Mouse (Mus musculus) kidney, embryonic 14.5 days (tissue): ENCODE data around the gene Rtkn2. TPM values are rescaled to one million over a fixed set of nuclear protein-coding genes. Genes with fewer than 3 reads are reported as not detected.

Experiments
- ATAC-seq: fragments of 200-750 bp; cut with Nextera tagmentation; 2 replicates; pipeline ENCODE4 v1.8.0; 2017; ENCODE audit warnings: moderate number of reproducible peaks, mild to moderate bottlenecking, moderate TSS enrichment, moderate library complexity; ENCODE audit not compliant: low FRiP score, low TSS enrichment
- H3K27ac ChIP-seq: fragments of 300-500 bp; sonication (generic); 2 replicates; pipeline ENCODE4 v1.5.1; 2014; ENCODE audit warnings: low read depth, mild to moderate bottlenecking, low read length, moderate library complexity, mixed read lengths
- H3K27me3 ChIP-seq: fragments of 300-500 bp; sonication (generic); 2 replicates; pipeline ENCODE4 v1.6.1; 2014; ENCODE audit warnings: mild to moderate bottlenecking, low read length; ENCODE audit not compliant: control insufficient read depth, insufficient read depth
- H3K36me3 ChIP-seq: fragments of 300-500 bp; sonication (generic); 2 replicates; pipeline ENCODE4 v1.6.1; 2014; ENCODE audit warnings: low read length, mixed read lengths; ENCODE audit not compliant: control insufficient read depth, insufficient read depth
- H3K4me1 ChIP-seq: fragments of 300-500 bp; sonication (generic); 2 replicates; pipeline ENCODE4 v1.6.1; 2014; ENCODE audit warnings: low read length, mixed read lengths; ENCODE audit not compliant: control insufficient read depth, insufficient read depth
- H3K4me2 ChIP-seq: fragments of 300-500 bp; sonication (generic); replicated peaks from 2 replicates; pipeline ENCODE4 v1.6.1; 2014; ENCODE audit warnings: low read depth, mild to moderate bottlenecking, low read length
- H3K4me3 ChIP-seq: fragments of 300-500 bp; sonication (generic); 2 replicates; pipeline ENCODE4 v1.5.1; 2014; ENCODE audit warnings: mild to moderate bottlenecking, low read length
- H3K9ac ChIP-seq: fragments of 300-500 bp; sonication (generic); 2 replicates; pipeline ENCODE4 v1.6.1; 2014; ENCODE audit warnings: low read depth, mild to moderate bottlenecking, low read length, moderate library complexity
- H3K9me3 ChIP-seq: fragments of 300-500 bp; sonication (generic); 2 replicates; pipeline ENCODE4 v1.6.1; 2016; ENCODE audit warnings: low read length; ENCODE audit not compliant: control insufficient read depth
- WGBS: fragments of 180-500 bp; shearing (Covaris S2); extraction: QIAGEN DNeasy Blood & Tissue Kit; methylation state at CpG from one replicate; pipeline ENCODE4 v1.1.7; 2014; 5-methylcytosine and 5-hydroxymethylcytosine counted together
- polyA plus RNA-seq: library from polyadenylated mRNA; unstranded; fragments of >200 nt; fragmentation: Nextera tagmentation; extraction: Ambion mirVana; gene quantifications from 2 replicates; pipeline ENCODE4 v1.2.1, GENCODE M21; 2014

The Rtkn2 gene
- polyA plus RNA-seq, 1 experiment from 2014 or later, result 11.5 TPM

- no peaks in the 10 kb centered on the region for H3K27me3 ChIP-seq
- no peaks in the 10 kb centered on the region for H3K36me3 ChIP-seq
- H3K9ac ChIP-seq, result no peak overlapping the region
- no peak overlapping the region for H3K4me3 ChIP-seq
- no peak for ATAC-seq
- H3K9me3 ChIP-seq, result no peaks in the 10 kb centered on the region
- H3K4me1 ChIP-seq, result no peaks in the 10 kb centered on the region; the same call in 1 of the 2 replicates
- no peak overlapping the region for H3K4me2 ChIP-seq
- no peak overlapping the region for H3K27ac ChIP-seq
- 100% methylated on average over 1 of the region's 1 CpGs for WGBS
Observed at GRCm38 (mm10) chr10:68058378-68058777, 79.0 kb downstream of the Rtkn2 start.

GRCm38 (mm10) chr10:68060590-68061248, 81.3 kb downstream of the Rtkn2 start:
- H3K4me3 ChIP-seq, result no peak overlapping the region
- no peak overlapping the region for H3K4me2 ChIP-seq
- no peak overlapping the region for H3K9ac ChIP-seq
- H3K36me3 ChIP-seq, result no peaks in the 10 kb centered on the region
- 35% methylated on average over 16 of the region's 16 CpGs for WGBS
- no peaks in the 10 kb centered on the region; the same call in 1 of the 2 replicates for H3K4me1 ChIP-seq
- H3K27me3 ChIP-seq, result no peaks in the 10 kb centered on the region
- no peaks in the 10 kb centered on the region for H3K9me3 ChIP-seq
- ATAC-seq, result 0 out of 2 replicates have a peak, but pooled peaks have one; percentile 16
- H3K27ac ChIP-seq, result peak overlapping the region; percentile 24; the same call in 1 of the 2 replicates

GRCm38 (mm10) chr10:68061249-68061615, 81.9 kb downstream of the Rtkn2 start:
- no peak overlapping the region for H3K4me3 ChIP-seq
- peak overlapping the region; percentile 24; the same call in 1 of the 2 replicates for H3K27ac ChIP-seq
- H3K9ac ChIP-seq, result no peak overlapping the region
- H3K36me3 ChIP-seq, result no peaks in the 10 kb centered on the region
- H3K4me1 ChIP-seq, result no peaks in the 10 kb centered on the region; the same call in 1 of the 2 replicates
- no peaks in the 10 kb centered on the region for H3K27me3 ChIP-seq
- no peaks in the 10 kb centered on the region for H3K9me3 ChIP-seq
- ATAC-seq, result 0 out of 2 replicates have a peak, but pooled peaks have one; percentile 35
- 25% methylated on average over 8 of the region's 8 CpGs for WGBS
- H3K4me2 ChIP-seq, result no peak overlapping the region

- no peak for ATAC-seq
- Histone ChIP-seq H3K27ac (no peak overlapping the region), H3K36me3 (no peaks in the 10 kb centered on the region), H3K4me2 (no peak overlapping the region), H3K27me3 (no peaks in the 10 kb centered on the region), H3K9me3 (no peaks in the 10 kb centered on the region), H3K9ac (no peak overlapping the region), H3K4me1 (no peaks in the 10 kb centered on the region; the same call in 1 of the 2 replicates), H3K4me3 (no peak overlapping the region)
- WGBS, result 52% methylated on average over 8 of the region's 8 CpGs
Observed at GRCm38 (mm10) chr10:68063806-68064545, 84.6 kb downstream of the Rtkn2 start.

GRCm38 (mm10) chr10:68064571-68064970, 85.2 kb downstream of the Rtkn2 start:
- H3K4me1 ChIP-seq, result no peaks in the 10 kb centered on the region; the same call in 1 of the 2 replicates
- H3K4me3 ChIP-seq, result no peak overlapping the region
- no peak overlapping the region for H3K9ac ChIP-seq
- no peak overlapping the region for H3K27ac ChIP-seq
- ATAC-seq, result no peak
- no peak overlapping the region for H3K4me2 ChIP-seq
- WGBS, result 90% methylated on average over 10 of the region's 10 CpGs
- H3K27me3 ChIP-seq, result no peaks in the 10 kb centered on the region
- no peaks in the 10 kb centered on the region for H3K9me3 ChIP-seq
- H3K36me3 ChIP-seq, result no peaks in the 10 kb centered on the region

- WGBS, result 90% methylated on average over 5 of the region's 5 CpGs
- no peak for ATAC-seq
- Histone ChIP-seq H3K9ac (no peak overlapping the region), H3K4me3 (no peak overlapping the region), H3K27me3 (no peaks in the 10 kb centered on the region), H3K9me3 (no peaks in the 10 kb centered on the region), H3K27ac (no peak overlapping the region), H3K4me1 (no peaks in the 10 kb centered on the region; the same call in 1 of the 2 replicates), H3K4me2 (no peak overlapping the region), H3K36me3 (no peaks in the 10 kb centered on the region)
Observed at GRCm38 (mm10) chr10:68066173-68066572, 86.8 kb downstream of the Rtkn2 start.

GRCm38 (mm10) chr10:68067961-68068360, 88.6 kb downstream of the Rtkn2 start:
- Histone ChIP-seq H3K27ac (no peak overlapping the region), H3K36me3 (no peaks in the 10 kb centered on the region), H3K4me3 (no peak overlapping the region), H3K9me3 (no peaks in the 10 kb centered on the region), H3K9ac (no peak overlapping the region), H3K4me2 (no peak overlapping the region), H3K4me1 (no peaks in the 10 kb centered on the region), H3K27me3 (no peaks in the 10 kb centered on the region)
- no peak for ATAC-seq
- WGBS, result 85% methylated on average over 5 of the region's 5 CpGs

- Histone ChIP-seq H3K4me2 (no peak overlapping the region), H3K36me3 (no peaks in the 10 kb centered on the region), H3K27ac (no peak overlapping the region), H3K27me3 (no peaks in the 10 kb centered on the region), H3K4me1 (no peaks in the 10 kb centered on the region), H3K9me3 (no peaks in the 10 kb centered on the region), H3K9ac (no peak overlapping the region), H3K4me3 (no peak overlapping the region)
- WGBS, result 85% methylated on average over 8 of the region's 8 CpGs
- no peak for ATAC-seq
Observed at GRCm38 (mm10) chr10:68068426-68068825, 89.1 kb downstream of the Rtkn2 start.

GRCm38 (mm10) chr10:68071041-68071440, 91.7 kb downstream of the Rtkn2 start:
- no peak for ATAC-seq
- 86% methylated on average over 7 of the region's 7 CpGs for WGBS
- H3K36me3 ChIP-seq, result no peaks in the 10 kb centered on the region

More at GRCm38 (mm10) chr10:68071041-68071440, 91.7 kb downstream of the Rtkn2 start:
- H3K9ac ChIP-seq, result no peak overlapping the region
- H3K27ac ChIP-seq, result no peak overlapping the region
- H3K27me3 ChIP-seq, result no peaks in the 10 kb centered on the region
- no peaks in the 10 kb centered on the region for H3K9me3 ChIP-seq
- H3K4me1 ChIP-seq, result no peaks in the 10 kb centered on the region
- H3K4me2 ChIP-seq, result no peak overlapping the region
- no peak overlapping the region for H3K4me3 ChIP-seq
